Mouse (Mus musculus): ENCODE measurements around the gene Flrt1. TPM values are rescaled to one million over a fixed set of nuclear protein-coding genes. Genes with fewer than 3 reads are reported as not detected.

The Flrt1 gene
- polyA plus RNA-seq, 1 experiment from 2014 or later, result 0.82 TPM

DNA sequence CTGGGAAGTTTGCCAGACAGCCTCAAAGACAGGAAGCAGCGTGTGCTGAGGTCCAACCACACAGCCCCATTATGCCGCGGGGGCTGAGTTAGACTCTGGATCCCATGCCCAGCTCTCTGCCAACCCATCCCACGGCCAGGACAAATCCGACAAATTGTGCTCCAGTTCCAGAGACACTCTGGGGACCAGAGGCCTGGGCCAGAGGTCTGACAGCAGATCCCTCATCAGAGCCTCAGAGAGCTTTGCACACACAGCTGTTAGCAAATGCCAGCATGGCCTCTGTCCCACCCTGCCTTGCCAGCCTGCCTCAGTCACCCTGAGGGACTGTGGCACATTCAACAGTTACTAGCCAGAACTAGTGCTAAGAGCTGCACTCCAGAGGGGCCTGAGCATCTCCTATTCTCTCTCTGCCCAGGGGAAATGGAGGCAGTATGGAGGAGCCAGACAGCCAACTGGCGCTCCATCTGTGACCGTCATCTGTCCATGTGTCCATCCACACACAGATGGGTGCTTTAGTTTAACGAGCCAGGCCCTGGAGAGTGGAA, 43.1 kb upstream of the Flrt1 start:
- H3K27me3 ChIP-seq (replicated peaks; ENCODE audit: control insufficient read depth, insufficient read depth, low read length), result 0 out of 2 replicates have a peak, but pooled peaks cover 3% of the 10 kb centered on the region
- H3K9ac ChIP-seq (ENCODE audit: low read depth, low read length), result no peak overlapping the region
- no peak overlapping the region for H3K4me3 ChIP-seq (ENCODE audit: low read depth, low read length)
- 72% methylated on average over 8 of the region's 8 CpGs for WGBS
- H3K9me3 ChIP-seq (ENCODE audit: control insufficient read depth), result no peaks in the 10 kb centered on the region
- H3K36me3 ChIP-seq (ENCODE audit: control insufficient read depth, insufficient read depth), result no peaks in the 10 kb centered on the region
- 0 out of 2 replicates have a peak, but pooled peaks cover 5% of the 10 kb centered on the region for H3K4me1 ChIP-seq (replicated peaks; ENCODE audit: control insufficient read depth, insufficient read depth, low read length)
- ATAC-seq, result no peak
- H3K27ac ChIP-seq (ENCODE audit: low read depth, low read length), result no peak overlapping the region; the same call in 1 of the 2 replicates
- no peak overlapping the region for H3K4me2 ChIP-seq (replicated peaks; ENCODE audit: low read depth)
- no peak for TF ChIP-seq CTCF (IDR thresholded peaks at IDR 0.05; ENCODE audit: low read depth)

DNA sequence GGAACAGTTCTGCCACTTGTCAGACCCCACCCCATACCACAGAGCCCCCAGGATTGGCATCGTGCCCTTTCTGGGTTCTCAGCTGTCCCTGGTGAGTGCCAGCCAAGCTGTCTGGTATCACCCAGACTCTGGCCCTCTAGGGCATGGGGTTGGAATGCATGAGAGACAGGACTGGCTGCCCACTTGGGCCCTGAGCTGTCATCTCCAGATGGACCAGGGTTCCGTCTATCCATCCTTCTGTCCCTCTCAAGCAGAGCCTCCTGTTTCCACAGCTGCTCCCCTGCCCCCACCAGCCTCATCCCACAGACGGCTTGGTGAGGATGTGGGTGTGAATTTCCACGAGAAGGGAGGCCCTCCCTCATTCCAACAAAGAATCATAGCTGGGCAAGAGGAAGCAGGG, 42.6 kb upstream of the Flrt1 start:
- H3K36me3 ChIP-seq (ENCODE audit: control insufficient read depth, insufficient read depth), result no peaks in the 10 kb centered on the region
- H3K4me3 ChIP-seq (ENCODE audit: low read depth, low read length), result no peak overlapping the region
- no peak overlapping the region for H3K4me2 ChIP-seq (replicated peaks; ENCODE audit: low read depth)
- no peak for TF ChIP-seq CTCF (IDR thresholded peaks at IDR 0.05; ENCODE audit: low read depth)
- 52% methylated on average over 4 of the region's 4 CpGs for WGBS
- no peak overlapping the region for H3K27ac ChIP-seq (ENCODE audit: low read depth, low read length)
- H3K9ac ChIP-seq (ENCODE audit: low read depth, low read length), result no peak overlapping the region
- 0 out of 2 replicates have a peak, but pooled peaks cover 5% of the 10 kb centered on the region for H3K4me1 ChIP-seq (replicated peaks; ENCODE audit: control insufficient read depth, insufficient read depth, low read length)
- no peaks in the 10 kb centered on the region for H3K9me3 ChIP-seq (ENCODE audit: control insufficient read depth)
- 0 out of 2 replicates have a peak, but pooled peaks cover 3% of the 10 kb centered on the region for H3K27me3 ChIP-seq (replicated peaks; ENCODE audit: control insufficient read depth, insufficient read depth, low read length)
- ATAC-seq, result no peak

DNA sequence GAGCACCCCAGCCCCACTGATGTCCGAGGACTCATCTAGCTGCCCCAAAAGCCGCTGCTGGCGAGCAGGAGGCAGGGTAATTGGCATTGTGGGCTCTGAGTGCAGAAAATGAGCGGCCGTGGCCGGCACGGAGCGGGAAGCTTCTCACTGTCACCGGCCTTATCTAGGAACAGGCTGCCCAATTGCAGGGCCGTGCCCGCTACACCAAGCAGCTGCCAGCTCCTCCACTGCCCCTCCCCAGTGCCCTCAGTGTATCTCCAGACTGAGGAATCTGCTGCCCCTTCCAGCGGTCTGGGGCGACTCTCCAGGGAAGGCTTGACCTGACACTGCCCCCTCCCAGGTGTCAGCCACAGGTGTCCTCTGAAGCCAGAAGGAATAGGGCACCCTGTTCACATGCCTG, 40.8 kb upstream of the Flrt1 start:
- H3K4me1 ChIP-seq (replicated peaks; ENCODE audit: control insufficient read depth, insufficient read depth, low read length), result 0 out of 2 replicates have a peak, but pooled peaks cover 5% of the 10 kb centered on the region
- no peak for TF ChIP-seq CTCF (IDR thresholded peaks at IDR 0.05; ENCODE audit: low read depth)
- no peaks in the 10 kb centered on the region for H3K9me3 ChIP-seq (ENCODE audit: control insufficient read depth)
- H3K27me3 ChIP-seq (replicated peaks; ENCODE audit: control insufficient read depth, insufficient read depth, low read length), result 0 out of 2 replicates have a peak, but pooled peaks cover 3% of the 10 kb centered on the region
- 81% methylated on average over 13 of the region's 13 CpGs for WGBS
- no peak overlapping the region for H3K4me3 ChIP-seq (ENCODE audit: low read depth, low read length)
- ATAC-seq, result no peak
- no peak overlapping the region for H3K27ac ChIP-seq (ENCODE audit: low read depth, low read length)
- no peak overlapping the region for H3K9ac ChIP-seq (ENCODE audit: low read depth, low read length)
- no peak overlapping the region for H3K4me2 ChIP-seq (replicated peaks; ENCODE audit: low read depth)
- H3K36me3 ChIP-seq (ENCODE audit: control insufficient read depth, insufficient read depth), result no peaks in the 10 kb centered on the region

DNA sequence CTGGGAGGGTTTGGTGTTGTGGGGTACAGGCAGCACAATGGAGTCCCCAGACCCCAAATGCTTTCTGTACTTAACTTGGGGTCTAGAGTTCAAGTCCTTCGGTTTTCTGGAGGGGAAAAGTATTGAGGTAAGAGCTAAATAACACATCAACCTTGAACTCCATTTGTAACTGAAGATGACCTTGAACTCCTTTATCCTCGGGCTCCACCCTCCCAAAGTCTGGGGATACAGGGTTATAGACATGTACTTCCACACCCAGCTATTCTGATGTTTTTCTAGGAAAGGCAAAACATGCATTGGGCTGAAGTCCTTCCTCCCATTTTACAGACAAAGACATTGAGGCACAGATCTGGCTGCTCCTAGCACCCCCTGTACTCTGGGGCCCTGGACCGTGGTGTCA, 38.9 kb upstream of the Flrt1 start:
- Histone ChIP-seq H3K27ac (ENCODE audit: low read depth, low read length) (no peak overlapping the region), H3K36me3 (ENCODE audit: control insufficient read depth, insufficient read depth) (no peaks in the 10 kb centered on the region), H3K4me3 (ENCODE audit: low read depth, low read length) (peak overlapping the region; percentile 16; the same call in 1 of the 2 replicates), H3K9me3 (ENCODE audit: control insufficient read depth) (no peaks in the 10 kb centered on the region), H3K27me3 (replicated peaks; ENCODE audit: control insufficient read depth, insufficient read depth, low read length) (0 out of 2 replicates have a peak, but pooled peaks cover 3% of the 10 kb centered on the region), H3K9ac (ENCODE audit: low read depth, low read length) (no peak overlapping the region), H3K4me1 (replicated peaks; ENCODE audit: control insufficient read depth, insufficient read depth, low read length) (0 out of 2 replicates have a peak, but pooled peaks cover 5% of the 10 kb centered on the region), H3K4me2 (replicated peaks; ENCODE audit: low read depth) (peak overlapping the region; percentile 65)
- no peak for ATAC-seq
- WGBS, result 77% methylated on average over 3 of the region's 3 CpGs
- TF ChIP-seq CTCF (IDR thresholded peaks at IDR 0.05; ENCODE audit: low read depth), result no peak

DNA sequence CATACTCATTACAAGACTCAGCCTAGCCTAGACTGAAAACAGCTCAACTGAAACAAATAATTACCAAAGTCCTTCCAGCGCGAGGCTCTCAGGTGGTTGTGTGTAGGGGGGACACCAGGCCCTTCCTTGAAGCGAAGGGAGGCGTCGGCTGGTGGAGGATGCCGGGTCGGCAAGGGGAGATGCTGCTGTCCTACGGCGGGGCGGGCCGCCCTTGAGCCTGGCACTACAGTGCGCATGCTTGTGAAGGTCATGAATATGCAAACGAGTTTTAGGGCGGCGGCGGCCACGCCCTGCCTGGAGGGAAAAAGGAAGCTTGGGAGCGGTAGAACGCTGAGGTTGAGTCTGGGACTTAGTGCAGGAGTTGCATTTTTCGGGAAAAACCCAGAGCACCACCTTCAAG, 38.3 kb upstream of the Flrt1 start:
- 1% methylated on average over 20 of the region's 20 CpGs for WGBS
- peak; percentile 55 for ATAC-seq
- TF ChIP-seq CTCF (IDR thresholded peaks at IDR 0.05; ENCODE audit: low read depth), result no peak
- H3K4me1 ChIP-seq (replicated peaks; ENCODE audit: control insufficient read depth, insufficient read depth, low read length), result peaks cover 10% of the 10 kb centered on the region; the same call in 1 of the 2 replicates
- H3K9me3 ChIP-seq (ENCODE audit: control insufficient read depth), result no peaks in the 10 kb centered on the region
- H3K4me3 ChIP-seq (ENCODE audit: low read depth, low read length), result peak overlapping the region; percentile 16
- peak overlapping the region; percentile 65 for H3K4me2 ChIP-seq (replicated peaks; ENCODE audit: low read depth)
- H3K27me3 ChIP-seq (replicated peaks; ENCODE audit: control insufficient read depth, insufficient read depth, low read length), result 0 out of 2 replicates have a peak, but pooled peaks cover 3% of the 10 kb centered on the region
- no peak overlapping the region for H3K9ac ChIP-seq (ENCODE audit: low read depth, low read length)
- H3K27ac ChIP-seq (ENCODE audit: low read depth, low read length), result no peak overlapping the region
- H3K36me3 ChIP-seq (ENCODE audit: control insufficient read depth, insufficient read depth), result no peaks in the 10 kb centered on the region

DNA sequence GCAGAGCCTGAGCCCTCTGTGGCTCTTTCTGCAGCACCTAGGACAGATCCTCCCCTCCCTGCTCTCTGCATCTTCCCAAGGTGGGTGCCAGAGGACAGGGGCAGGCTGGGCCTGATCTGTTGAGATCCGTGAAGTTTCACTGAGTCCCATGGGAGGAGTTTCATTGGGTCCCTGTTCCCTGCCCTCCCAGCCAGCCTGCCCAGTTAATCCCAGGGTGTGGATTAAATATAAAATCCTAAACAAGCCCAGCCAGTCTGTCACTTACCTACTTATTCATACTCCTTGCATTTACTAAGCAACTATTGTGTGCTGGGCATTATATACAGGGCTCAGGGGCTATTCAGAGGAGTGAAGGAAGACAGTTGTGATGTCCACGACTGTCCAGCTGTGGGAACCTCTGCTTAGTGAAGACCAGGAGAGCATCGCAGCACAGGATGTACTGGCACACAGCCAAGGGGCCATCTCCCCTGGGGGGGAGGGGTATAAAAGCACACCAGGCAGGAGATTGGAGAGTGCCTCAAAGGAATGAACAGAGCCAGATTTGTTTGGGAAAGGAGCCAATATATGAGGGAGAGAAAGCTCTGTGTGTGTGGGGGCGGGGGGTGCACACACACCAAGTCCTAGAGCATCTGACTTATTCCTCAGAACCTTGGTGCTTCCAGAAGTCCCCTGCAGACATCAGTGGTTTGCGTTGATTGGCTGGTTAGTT, 36.8 kb upstream of the Flrt1 start:
- no peak overlapping the region for H3K4me3 ChIP-seq (ENCODE audit: low read depth, low read length)
- H3K4me2 ChIP-seq (replicated peaks; ENCODE audit: low read depth), result no peak overlapping the region
- TF ChIP-seq CTCF (IDR thresholded peaks at IDR 0.05; ENCODE audit: low read depth), result no peak
- H3K27ac ChIP-seq (ENCODE audit: low read depth, low read length), result no peak overlapping the region
- H3K4me1 ChIP-seq (replicated peaks; ENCODE audit: control insufficient read depth, insufficient read depth, low read length), result peaks cover 16% of the 10 kb centered on the region
- no peak for ATAC-seq
- WGBS, result 60% methylated on average over 5 of the region's 5 CpGs
- no peak overlapping the region for H3K9ac ChIP-seq (ENCODE audit: low read depth, low read length)
- H3K36me3 ChIP-seq (ENCODE audit: control insufficient read depth, insufficient read depth), result no peaks in the 10 kb centered on the region
- no peaks in the 10 kb centered on the region for H3K9me3 ChIP-seq (ENCODE audit: control insufficient read depth)
- 0 out of 2 replicates have a peak, but pooled peaks cover 3% of the 10 kb centered on the region for H3K27me3 ChIP-seq (replicated peaks; ENCODE audit: control insufficient read depth, insufficient read depth, low read length)
